Mouse (Mus musculus): ENCODE data around the gene Ptges. TPM values are rescaled to one million over a fixed set of nuclear protein-coding genes. Genes with fewer than 3 reads are reported as not detected.
A peak's percentile ranks its signal among the peaks of the same experiment; 100 is the strongest.
"Not testable (repeated sequence)": the region's sequence is repeated elsewhere in the genome, so short reads cannot be mapped to it uniquely, and the experiment has no call there.

Ptges gene
- polyA plus RNA-seq, 1 experiment from 2014 or later: 10.8 TPM

- not testable (repeated sequence) for DNase-seq (ENCODE audit: low spot score); H3K27me3 ChIP-seq (ENCODE audit: insufficient read depth, poor library complexity, severe bottlenecking)
- 55% methylated on average over 7 of the region's 7 CpGs for WGBS
These were observed 12.5 kb upstream of the Ptges start for GRCm38 (mm10) chr2:30942116-30942515.

DNA sequence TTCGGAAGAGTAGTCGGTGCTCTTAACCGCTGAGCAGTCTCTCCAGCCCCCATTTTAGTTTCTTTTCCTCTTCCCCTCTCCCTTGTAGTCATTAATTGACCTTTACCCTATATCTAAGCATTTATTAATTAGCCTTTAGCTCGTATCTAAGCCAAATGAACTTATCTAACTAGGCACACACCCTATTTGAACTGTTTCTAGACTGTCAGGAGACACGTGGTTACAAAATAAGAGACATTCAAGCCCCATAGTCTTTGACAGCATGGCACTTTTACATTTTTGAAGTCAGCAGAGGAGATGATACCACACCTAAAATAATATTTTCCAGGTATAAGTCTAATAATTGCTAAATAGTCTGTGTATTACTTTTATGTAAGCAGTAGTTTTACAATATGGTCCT lies 11.9 kb upstream of the Ptges start:
- DNase-seq (ENCODE audit: low spot score): no peak
- H3K4me3 ChIP-seq: no peak overlapping the region
- no peaks in the 10 kb centered on the region for H3K36me3 ChIP-seq
- H3K27ac ChIP-seq: no peak overlapping the region
- peaks cover 6% of the 10 kb centered on the region; the same call in 1 of the 2 replicates for H3K4me1 ChIP-seq (replicated peaks)
- H3K27me3 ChIP-seq (ENCODE audit: insufficient read depth, poor library complexity, severe bottlenecking): no peaks in the 10 kb centered on the region
- H3K9me3 ChIP-seq: no peaks in the 10 kb centered on the region
- 92% methylated on average over 5 of the region's 5 CpGs for whole genome bisulfite sequencing

More at GRCm38 (mm10) chr2:30942116-30942515, 12.5 kb upstream of the Ptges start:
- not testable (repeated sequence) for H3K9me3 ChIP-seq; H3K27ac ChIP-seq; H3K36me3 ChIP-seq; H3K4me3 ChIP-seq; H3K4me1 ChIP-seq (replicated peaks)

GRCm38 (mm10) chr2:30938574-30938991 lies 8.9 kb upstream of the Ptges start:
- peaks cover 6% of the 10 kb centered on the region; the same call in 1 of the 2 replicates for H3K4me1 ChIP-seq (replicated peaks)
- no peaks in the 10 kb centered on the region for H3K36me3 ChIP-seq
- H3K4me3 ChIP-seq: no peak overlapping the region
- no peaks in the 10 kb centered on the region for H3K27me3 ChIP-seq (ENCODE audit: insufficient read depth, poor library complexity, severe bottlenecking)
- no peaks in the 10 kb centered on the region for H3K9me3 ChIP-seq
- H3K27ac ChIP-seq: no peak overlapping the region
- 59% methylated on average over 4 of the region's 4 CpGs for WGBS
- no peak for DNase-seq (ENCODE audit: low spot score)

DNA sequence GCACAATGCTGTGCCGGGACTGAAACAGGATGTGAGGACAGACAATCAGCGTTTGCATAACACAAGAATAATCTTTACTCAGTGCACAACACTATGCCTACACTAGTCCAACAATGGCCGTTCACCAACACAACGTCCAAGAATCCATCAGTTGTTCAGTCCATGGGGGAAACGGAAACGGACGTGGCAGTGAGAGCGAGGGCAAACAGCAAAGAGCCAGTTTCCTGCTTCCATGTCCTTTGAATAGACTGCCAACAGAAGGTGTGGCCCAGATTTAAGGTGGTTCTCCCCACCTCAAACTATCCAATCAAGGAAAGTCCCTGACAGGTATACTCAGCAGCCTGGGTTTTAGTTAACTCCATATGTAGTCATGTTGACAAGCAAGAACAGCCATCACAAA lies 8.1 kb upstream of the Ptges start:
- H3K27ac ChIP-seq: no peak overlapping the region
- H3K4me3 ChIP-seq: no peak overlapping the region
- DNase-seq (ENCODE audit: low spot score): no peak
- H3K4me1 ChIP-seq (replicated peaks): peaks cover 3% of the 10 kb centered on the region; the same call in 1 of the 2 replicates
- no peaks in the 10 kb centered on the region for H3K9me3 ChIP-seq
- WGBS: 89% methylated on average over 8 of the region's 8 CpGs
- no peaks in the 10 kb centered on the region for H3K36me3 ChIP-seq
- no peaks in the 10 kb centered on the region for H3K27me3 ChIP-seq (ENCODE audit: insufficient read depth, poor library complexity, severe bottlenecking)

- H3K4me3 ChIP-seq: no peak overlapping the region
- WGBS: 80% methylated on average over 3 of the region's 3 CpGs
- H3K36me3 ChIP-seq: no peaks in the 10 kb centered on the region
- no peak overlapping the region for H3K27ac ChIP-seq
- H3K9me3 ChIP-seq: no peaks in the 10 kb centered on the region
- H3K27me3 ChIP-seq (ENCODE audit: insufficient read depth, poor library complexity, severe bottlenecking): no peaks in the 10 kb centered on the region
- no peak for DNase-seq (ENCODE audit: low spot score)
- H3K4me1 ChIP-seq (replicated peaks): no peaks in the 10 kb centered on the region
These were observed 7.1 kb upstream of the Ptges start for GRCm38 (mm10) chr2:30936808-30937207.

DNA sequence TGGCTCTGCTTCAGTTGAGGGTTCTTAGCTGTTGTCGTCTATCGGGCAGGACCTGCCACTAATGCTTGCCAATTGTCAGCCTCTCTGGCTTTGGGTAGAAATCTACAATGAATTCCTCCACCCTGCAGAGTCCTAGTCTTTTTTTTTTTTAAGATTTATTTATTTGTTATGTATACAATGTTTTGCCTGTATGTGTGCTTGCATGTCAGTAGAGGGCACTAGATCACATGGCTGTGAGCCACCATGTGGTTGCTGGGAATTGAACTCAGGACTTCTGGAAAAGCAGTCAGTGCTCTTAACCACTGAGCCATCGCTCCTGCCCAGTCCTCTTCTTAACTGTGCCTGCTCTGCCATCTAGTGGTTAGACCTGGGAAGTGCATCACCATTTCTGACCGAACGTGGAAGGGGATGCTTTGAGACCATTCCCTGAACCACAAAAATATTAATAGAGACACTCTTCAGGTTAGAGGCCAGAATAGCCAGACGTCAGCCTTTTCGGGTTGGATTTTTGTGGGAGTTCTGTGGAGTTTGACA lies 4.3 kb upstream of the Ptges start:
- H3K27ac ChIP-seq: no peak overlapping the region
- H3K4me1 ChIP-seq (replicated peaks): peaks cover 11% of the 10 kb centered on the region
- peaks cover under 1% of the 10 kb centered on the region; the same call in 1 of the 2 replicates for H3K27me3 ChIP-seq (ENCODE audit: insufficient read depth, poor library complexity, severe bottlenecking)
- peak; percentile 77 for DNase-seq (ENCODE audit: low spot score)
- H3K36me3 ChIP-seq: no peaks in the 10 kb centered on the region
- H3K4me3 ChIP-seq: no peak overlapping the region
- H3K9me3 ChIP-seq: no peaks in the 10 kb centered on the region
- WGBS: 23% methylated on average over 7 of the region's 7 CpGs

GRCm38 (mm10) chr2:30933032-30933431 lies 3.4 kb upstream of the Ptges start:
- 77% methylated on average over 6 of the region's 6 CpGs for WGBS
- H3K4me3 ChIP-seq: no peak overlapping the region

DNA sequence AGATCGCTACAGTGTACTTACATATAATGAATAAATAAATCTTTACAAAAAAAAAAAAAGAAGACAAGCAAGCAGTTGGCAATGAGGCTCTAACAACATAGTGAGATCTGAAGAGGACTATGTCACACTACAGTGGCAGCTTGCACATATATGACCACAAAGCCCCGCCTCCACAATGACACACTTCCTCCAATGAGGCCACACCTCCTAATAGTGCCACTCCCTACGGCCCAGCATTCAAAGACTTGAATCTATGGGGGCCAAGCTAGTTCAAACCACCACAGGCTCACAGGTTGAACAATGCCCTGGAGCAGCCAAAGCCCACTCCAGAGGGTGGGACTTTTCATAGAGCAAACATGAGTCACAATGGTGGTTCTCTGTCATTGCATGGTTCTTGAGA lies 2.3 kb upstream of the Ptges start:
- Histone ChIP-seq H3K27ac (no peak overlapping the region), H3K4me1 (replicated peaks) (peaks cover 27% of the 10 kb centered on the region), H3K36me3 (no peaks in the 10 kb centered on the region), H3K9me3 (no peaks in the 10 kb centered on the region), H3K4me3 (no peak overlapping the region), H3K27me3 (ENCODE audit: insufficient read depth, poor library complexity, severe bottlenecking) (peaks cover 4% of the 10 kb centered on the region; the same call in 1 of the 2 replicates)
- DNase-seq (ENCODE audit: low spot score): no peak
- 92% methylated on average over 3 of the region's 3 CpGs for whole genome bisulfite sequencing

More at GRCm38 (mm10) chr2:30933032-30933431, 3.4 kb upstream of the Ptges start:
- Histone ChIP-seq H3K36me3 (no peaks in the 10 kb centered on the region), H3K27ac (no peak overlapping the region), H3K4me1 (replicated peaks) (peaks cover 18% of the 10 kb centered on the region), H3K27me3 (ENCODE audit: insufficient read depth, poor library complexity, severe bottlenecking) (peaks cover 4% of the 10 kb centered on the region; the same call in 1 of the 2 replicates), H3K9me3 (no peaks in the 10 kb centered on the region)
- no peak for DNase-seq (ENCODE audit: low spot score)

- 85% methylated on average over 2 of the region's 2 CpGs for WGBS
- peaks cover 30% of the 10 kb centered on the region for H3K4me1 ChIP-seq (replicated peaks)
- H3K36me3 ChIP-seq; DNase-seq (ENCODE audit: low spot score); H3K27me3 ChIP-seq (ENCODE audit: insufficient read depth, poor library complexity, severe bottlenecking); H3K4me3 ChIP-seq; H3K9me3 ChIP-seq; H3K27ac ChIP-seq: not testable (repeated sequence)
These were observed 1.2 kb upstream of the Ptges start for GRCm38 (mm10) chr2:30930846-30931245.

DNA sequence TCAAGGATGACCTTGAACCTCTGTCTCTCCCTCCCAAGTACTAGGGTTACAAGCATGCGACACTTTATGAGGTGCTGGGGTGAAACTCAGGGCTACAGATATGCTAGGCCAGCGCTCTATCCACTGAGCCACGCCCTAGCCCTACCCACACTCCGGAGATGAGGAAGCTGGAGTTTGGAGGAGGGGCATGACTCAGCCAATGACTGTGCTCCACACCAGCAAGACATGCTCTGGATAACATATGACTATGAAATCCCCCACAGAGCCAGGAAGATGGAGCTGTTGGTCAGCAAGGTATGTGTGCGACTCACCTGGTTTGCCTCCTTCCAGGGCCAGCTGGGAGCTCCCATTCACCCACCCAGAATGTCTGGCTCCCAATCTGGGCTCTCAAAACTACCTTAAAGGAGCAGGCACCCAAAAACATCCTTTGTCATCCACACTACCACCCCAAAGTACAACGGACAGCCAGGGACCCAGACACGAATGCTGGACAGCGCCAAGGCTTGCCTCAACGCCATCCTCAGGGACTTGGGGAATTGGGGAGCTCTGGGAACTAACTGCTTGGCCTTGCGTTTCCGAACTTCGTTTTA lies 675 bp downstream of the Ptges start:
- no peaks in the 10 kb centered on the region for H3K36me3 ChIP-seq
- H3K4me3 ChIP-seq: peak overlapping the region; percentile 44
- H3K27ac ChIP-seq: peak overlapping the region; percentile 60
- WGBS: 33% methylated on average over 12 of the region's 12 CpGs
- H3K27me3 ChIP-seq (ENCODE audit: insufficient read depth, poor library complexity, severe bottlenecking): peaks cover 4% of the 10 kb centered on the region; the same call in 1 of the 2 replicates
- peaks cover 30% of the 10 kb centered on the region for H3K4me1 ChIP-seq (replicated peaks)
- no peaks in the 10 kb centered on the region for H3K9me3 ChIP-seq
- DNase-seq (ENCODE audit: low spot score): no peak

DNA sequence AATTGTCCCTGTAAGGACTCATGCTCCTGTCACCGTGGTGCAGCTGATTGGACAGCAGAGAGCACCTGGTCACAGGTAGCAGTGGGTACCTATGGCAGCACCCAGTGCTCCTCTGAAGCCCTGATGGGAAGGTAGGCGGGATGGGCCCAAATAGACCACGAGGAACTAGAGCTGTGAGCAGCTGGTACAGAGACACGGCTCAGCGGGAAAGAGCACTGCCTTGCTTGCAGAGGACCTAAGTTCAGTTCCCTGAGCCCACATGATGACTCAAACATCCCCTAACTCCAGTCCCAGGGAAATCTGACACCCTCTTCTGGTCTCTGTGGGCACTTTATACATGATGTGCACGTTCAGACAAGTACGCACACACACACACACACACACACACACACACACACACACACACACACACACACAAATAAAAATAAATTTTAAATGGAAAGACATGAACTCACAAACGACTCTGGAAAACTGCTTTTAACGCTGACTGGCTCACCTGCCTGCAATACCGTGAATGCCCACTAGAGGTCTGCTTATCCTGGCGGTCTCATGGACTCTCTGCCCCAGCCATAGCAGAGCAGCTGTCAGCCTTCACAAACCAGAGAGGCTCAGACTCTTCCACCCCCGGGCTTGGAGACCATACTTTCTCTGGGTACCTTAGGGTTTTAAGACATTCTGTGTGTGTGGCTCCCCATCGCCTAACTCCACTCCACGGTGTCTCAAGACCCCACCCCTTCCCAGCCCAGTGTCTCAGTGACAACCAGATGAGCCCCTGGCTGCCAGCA lies 1.6 kb downstream of the Ptges start:
- Histone ChIP-seq H3K9me3 (no peaks in the 10 kb centered on the region), H3K27me3 (ENCODE audit: insufficient read depth, poor library complexity, severe bottlenecking) (peaks cover 4% of the 10 kb centered on the region; the same call in 1 of the 2 replicates), H3K36me3 (no peaks in the 10 kb centered on the region), H3K4me1 (replicated peaks) (peaks cover 30% of the 10 kb centered on the region), H3K4me3 (no peak overlapping the region), H3K27ac (0 out of 2 replicates have a peak overlapping the region, but pooled peaks have one; percentile 23)
- DNase-seq (ENCODE audit: low spot score): peak; percentile 81
- 25% methylated on average over 14 of the region's 14 CpGs for WGBS

DNA sequence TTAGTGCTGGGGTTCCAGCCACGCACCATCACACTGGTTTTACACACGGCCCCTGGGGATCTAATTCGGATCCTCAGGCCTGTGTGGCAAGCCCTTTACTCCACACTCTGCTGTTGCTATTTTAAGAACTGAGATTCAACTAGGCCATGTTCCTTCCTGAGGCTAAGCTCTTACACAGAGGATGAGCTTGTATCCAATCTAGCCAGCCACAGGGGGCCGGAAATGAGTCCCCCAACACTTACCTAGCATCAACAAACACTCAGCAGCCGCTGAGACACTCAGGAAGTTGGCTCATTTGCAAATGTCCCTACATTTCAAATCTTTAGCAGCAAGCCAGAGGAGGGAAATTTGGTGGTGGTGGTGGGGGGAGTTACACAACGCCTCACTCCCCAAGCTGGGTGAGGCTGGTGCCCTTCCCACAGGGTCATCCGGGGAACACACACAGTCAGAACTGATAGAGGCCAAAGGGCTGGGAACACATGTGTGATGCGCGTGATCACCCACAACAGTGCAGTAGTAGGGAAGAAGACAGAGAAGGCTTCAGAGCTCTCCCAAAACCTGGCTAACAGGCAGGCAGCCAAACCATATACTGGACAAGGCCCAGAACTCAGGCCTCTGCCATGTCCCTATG lies 2.4 kb downstream of the Ptges start:
- Histone ChIP-seq H3K27ac (peak overlapping the region; percentile 35), H3K9me3 (no peaks in the 10 kb centered on the region), H3K36me3 (no peaks in the 10 kb centered on the region), H3K27me3 (ENCODE audit: insufficient read depth, poor library complexity, severe bottlenecking) (peaks cover 4% of the 10 kb centered on the region; the same call in 1 of the 2 replicates), H3K4me3 (no peak overlapping the region), H3K4me1 (replicated peaks) (peaks cover 30% of the 10 kb centered on the region)
- no peak for DNase-seq (ENCODE audit: low spot score)
- whole genome bisulfite sequencing: 58% methylated on average over 9 of the region's 9 CpGs

Measured in hindbrain, embryonic 10.5 days (tissue).